Mouse (Mus musculus): ENCODE measurements around the gene Nmt1. TPM values are rescaled to one million over a fixed set of nuclear protein-coding genes. Genes with fewer than 3 reads are reported as not detected.

Nmt1 gene
- polyA plus RNA-seq, 1 experiment from 2014 or later: 41.0 TPM

GRCm38 (mm10) chr11:103000111-103000510 is 27.9 kb upstream of the Nmt1 start:
- H3K27me3 ChIP-seq (ENCODE audit: control insufficient read depth, insufficient read depth, low read length): no peaks in the 10 kb centered on the region
- ATAC-seq (ENCODE audit: low FRiP score) (no peak), DNase-seq (ENCODE audit: low spot score) (no peak)
- WGBS: 94% methylated on average over 16 of the region's 16 CpGs
- H3K27ac ChIP-seq (ENCODE audit: low read depth, low read length): no peak overlapping the region
- no peak overlapping the region for H3K4me3 ChIP-seq (ENCODE audit: low read depth, low read length)
- peaks cover 9% of the 10 kb centered on the region; the same call in 1 of the 2 replicates for H3K36me3 ChIP-seq (ENCODE audit: control insufficient read depth, insufficient read depth, low read length)
- H3K9me3 ChIP-seq (ENCODE audit: control insufficient read depth, low read length): no peaks in the 10 kb centered on the region
- H3K9ac ChIP-seq (ENCODE audit: low read depth, low read length): no peak overlapping the region
- no peak overlapping the region for H3K4me2 ChIP-seq (replicated peaks; ENCODE audit: low read depth, low read length)
- no peaks in the 10 kb centered on the region for H3K4me1 ChIP-seq (replicated peaks; ENCODE audit: control insufficient read depth, insufficient read depth, low read length)

DNA sequence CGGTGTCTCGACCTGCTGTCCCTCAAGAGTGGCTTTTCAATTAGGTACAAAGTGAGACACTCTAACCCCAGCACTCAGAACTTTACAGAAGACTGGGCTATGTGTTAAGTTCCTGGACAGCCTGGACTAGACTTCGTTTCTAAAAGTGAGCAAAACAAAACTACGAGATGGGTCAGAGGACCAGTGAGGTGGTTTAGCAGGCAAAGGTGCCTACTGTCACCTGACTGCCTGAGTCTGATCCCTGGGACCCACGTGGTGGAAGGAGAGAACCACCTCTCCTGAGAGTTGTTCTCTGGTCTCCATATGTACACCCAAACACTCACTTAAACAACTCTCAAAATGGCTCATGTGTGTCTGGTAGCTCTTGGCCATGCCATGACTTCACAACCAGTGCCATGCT is 26.9 kb upstream of the Nmt1 start:
- no peak overlapping the region for H3K27ac ChIP-seq (ENCODE audit: low read depth, low read length)
- H3K9ac ChIP-seq (ENCODE audit: low read depth, low read length): no peak overlapping the region
- H3K4me2 ChIP-seq (replicated peaks; ENCODE audit: low read depth, low read length): no peak overlapping the region
- no peaks in the 10 kb centered on the region for H3K9me3 ChIP-seq (ENCODE audit: control insufficient read depth, low read length)
- peaks cover 9% of the 10 kb centered on the region; the same call in 1 of the 2 replicates for H3K36me3 ChIP-seq (ENCODE audit: control insufficient read depth, insufficient read depth, low read length)
- no peak for DNase-seq (ENCODE audit: low spot score)
- no peak overlapping the region for H3K4me3 ChIP-seq (ENCODE audit: low read depth, low read length)
- no peaks in the 10 kb centered on the region for H3K27me3 ChIP-seq (ENCODE audit: control insufficient read depth, insufficient read depth, low read length)
- WGBS: 85% methylated on average over 5 of the region's 5 CpGs
- no peak for ATAC-seq (ENCODE audit: low FRiP score)
- no peaks in the 10 kb centered on the region for H3K4me1 ChIP-seq (replicated peaks; ENCODE audit: control insufficient read depth, insufficient read depth, low read length)

- Histone ChIP-seq H3K27ac (ENCODE audit: low read depth, low read length) (no peak overlapping the region), H3K36me3 (ENCODE audit: control insufficient read depth, insufficient read depth, low read length) (peaks cover 2% of the 10 kb centered on the region; the same call in 1 of the 2 replicates), H3K4me1 (replicated peaks; ENCODE audit: control insufficient read depth, insufficient read depth, low read length) (no peaks in the 10 kb centered on the region), H3K27me3 (ENCODE audit: control insufficient read depth, insufficient read depth, low read length) (no peaks in the 10 kb centered on the region), H3K4me2 (replicated peaks; ENCODE audit: low read depth, low read length) (no peak overlapping the region), H3K9ac (ENCODE audit: low read depth, low read length) (no peak overlapping the region), H3K9me3 (ENCODE audit: control insufficient read depth, low read length) (no peaks in the 10 kb centered on the region), H3K4me3 (ENCODE audit: low read depth, low read length) (no peak overlapping the region)
- DNase-seq (ENCODE audit: low spot score): no peak
- 67% methylated on average over 5 of the region's 5 CpGs for WGBS
- ATAC-seq (ENCODE audit: low FRiP score): no peak
These were observed 24.8 kb upstream of the Nmt1 start for GRCm38 (mm10) chr11:103003210-103003609.

DNA sequence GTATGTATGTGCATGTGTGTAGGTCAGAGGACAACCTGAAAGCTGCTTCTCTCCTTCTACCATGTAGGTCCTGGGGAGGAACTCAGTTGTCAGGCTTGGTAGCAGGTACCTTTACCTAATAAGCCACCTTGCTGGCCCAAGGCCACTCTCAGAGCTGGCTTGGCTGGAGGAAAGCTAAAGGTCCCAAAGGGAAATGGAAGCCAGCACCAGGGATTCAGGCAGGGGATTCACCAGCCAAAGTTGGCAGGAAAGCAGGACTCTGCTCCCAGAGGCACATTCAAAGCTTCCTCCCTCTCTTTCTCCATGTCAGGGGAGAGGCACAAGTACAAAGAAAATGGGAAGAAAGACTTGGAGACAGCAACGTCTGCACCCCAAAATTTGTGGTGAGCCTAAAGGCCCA is 23.1 kb upstream of the Nmt1 start:
- Histone ChIP-seq H3K27ac (ENCODE audit: low read depth, low read length) (no peak overlapping the region), H3K4me1 (replicated peaks; ENCODE audit: control insufficient read depth, insufficient read depth, low read length) (no peaks in the 10 kb centered on the region), H3K27me3 (ENCODE audit: control insufficient read depth, insufficient read depth, low read length) (no peaks in the 10 kb centered on the region), H3K36me3 (ENCODE audit: control insufficient read depth, insufficient read depth, low read length) (0 out of 2 replicates have a peak, but pooled peaks cover 2% of the 10 kb centered on the region), H3K4me3 (ENCODE audit: low read depth, low read length) (no peak overlapping the region), H3K9me3 (ENCODE audit: control insufficient read depth, low read length) (no peaks in the 10 kb centered on the region), H3K9ac (ENCODE audit: low read depth, low read length) (no peak overlapping the region), H3K4me2 (replicated peaks; ENCODE audit: low read depth, low read length) (no peak overlapping the region)
- WGBS: 89% methylated on average over 1 of the region's 1 CpGs
- DNase-seq (ENCODE audit: low spot score) (no peak), ATAC-seq (ENCODE audit: low FRiP score) (no peak)

DNA sequence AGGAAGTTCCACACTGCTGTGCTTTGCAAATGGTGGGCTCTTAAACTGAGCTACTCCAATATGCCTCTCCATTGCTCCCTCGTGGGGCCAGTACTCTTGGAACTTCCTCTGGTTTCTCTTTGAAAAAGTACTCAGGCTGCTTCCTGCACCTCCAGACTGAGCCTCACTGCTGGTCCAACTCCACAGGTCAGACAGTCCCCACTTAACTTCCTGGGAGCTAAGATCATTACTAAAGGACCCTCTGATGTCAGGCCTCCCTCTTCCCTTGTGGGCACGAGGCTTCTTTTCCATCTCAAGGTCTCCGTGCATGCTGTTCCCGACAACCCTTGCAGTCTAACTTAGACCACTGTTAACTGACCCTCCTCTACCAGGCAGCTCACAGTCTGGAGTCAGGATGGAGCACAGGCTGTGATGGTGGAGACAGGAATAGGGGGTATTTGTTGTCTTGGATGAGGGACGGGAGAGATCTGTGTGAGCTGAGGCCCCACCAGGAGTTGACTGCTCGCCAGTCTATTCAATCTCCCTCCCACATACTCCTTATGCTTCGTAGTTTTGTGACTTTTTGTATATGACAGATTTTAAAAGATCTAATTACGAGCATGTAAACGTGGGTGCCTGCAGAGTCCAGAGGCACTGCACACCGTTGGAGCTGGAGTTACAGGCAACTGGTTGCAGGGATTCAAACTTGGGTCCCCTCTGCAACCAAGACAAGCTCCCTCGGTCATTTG is 22.6 kb upstream of the Nmt1 start:
- 89% methylated on average over 11 of the region's 11 CpGs for WGBS
- DNase-seq (ENCODE audit: low spot score) (no peak), ATAC-seq (ENCODE audit: low FRiP score) (no peak)
- Histone ChIP-seq H3K9ac (ENCODE audit: low read depth, low read length) (no peak overlapping the region), H3K27me3 (ENCODE audit: control insufficient read depth, insufficient read depth, low read length) (no peaks in the 10 kb centered on the region), H3K27ac (ENCODE audit: low read depth, low read length) (no peak overlapping the region), H3K4me2 (replicated peaks; ENCODE audit: low read depth, low read length) (no peak overlapping the region; the same call in 1 of the 2 replicates), H3K9me3 (ENCODE audit: control insufficient read depth, low read length) (no peaks in the 10 kb centered on the region), H3K36me3 (ENCODE audit: control insufficient read depth, insufficient read depth, low read length) (0 out of 2 replicates have a peak, but pooled peaks cover 2% of the 10 kb centered on the region), H3K4me1 (replicated peaks; ENCODE audit: control insufficient read depth, insufficient read depth, low read length) (no peaks in the 10 kb centered on the region), H3K4me3 (ENCODE audit: low read depth, low read length) (no peak overlapping the region)

GRCm38 (mm10) chr11:103006286-103007000 is 21.5 kb upstream of the Nmt1 start:
- 91% methylated on average over 7 of the region's 7 CpGs for WGBS
- Histone ChIP-seq H3K27ac (ENCODE audit: low read depth, low read length) (no peak overlapping the region), H3K27me3 (ENCODE audit: control insufficient read depth, insufficient read depth, low read length) (no peaks in the 10 kb centered on the region), H3K9me3 (ENCODE audit: control insufficient read depth, low read length) (no peaks in the 10 kb centered on the region), H3K4me2 (replicated peaks; ENCODE audit: low read depth, low read length) (no peak overlapping the region), H3K4me3 (ENCODE audit: low read depth, low read length) (no peak overlapping the region), H3K36me3 (ENCODE audit: control insufficient read depth, insufficient read depth, low read length) (0 out of 2 replicates have a peak, but pooled peaks cover 2% of the 10 kb centered on the region), H3K9ac (ENCODE audit: low read depth, low read length) (no peak overlapping the region), H3K4me1 (replicated peaks; ENCODE audit: control insufficient read depth, insufficient read depth, low read length) (no peaks in the 10 kb centered on the region)
- no peak for ATAC-seq (ENCODE audit: low FRiP score)
- DNase-seq (ENCODE audit: low spot score): no peak

DNA sequence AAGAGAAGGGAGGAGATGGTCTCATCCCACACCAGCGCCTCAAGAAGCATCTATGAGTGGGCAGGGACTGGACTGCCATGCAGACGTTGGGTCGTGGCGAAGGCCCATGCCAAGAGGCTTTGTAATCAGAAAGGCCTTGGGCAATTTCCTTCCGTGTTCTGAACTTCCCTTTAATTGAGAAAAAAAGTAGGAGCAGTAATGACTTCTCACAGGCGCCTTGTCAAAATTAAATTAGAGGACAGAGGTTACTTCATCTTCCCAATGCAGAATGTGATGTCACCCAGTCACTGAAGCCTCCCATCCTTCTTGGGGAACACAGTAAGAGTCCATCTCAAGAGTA is 21.0 kb upstream of the Nmt1 start:
- H3K27me3 ChIP-seq (ENCODE audit: control insufficient read depth, insufficient read depth, low read length): no peaks in the 10 kb centered on the region
- 83% methylated on average over 6 of the region's 6 CpGs for WGBS
- no peaks in the 10 kb centered on the region for H3K9me3 ChIP-seq (ENCODE audit: control insufficient read depth, low read length)
- H3K4me2 ChIP-seq (replicated peaks; ENCODE audit: low read depth, low read length): no peak overlapping the region
- no peaks in the 10 kb centered on the region for H3K4me1 ChIP-seq (replicated peaks; ENCODE audit: control insufficient read depth, insufficient read depth, low read length)
- DNase-seq (ENCODE audit: low spot score) (no peak), ATAC-seq (ENCODE audit: low FRiP score) (no peak)
- no peak overlapping the region for H3K27ac ChIP-seq (ENCODE audit: low read depth, low read length)
- H3K36me3 ChIP-seq (ENCODE audit: control insufficient read depth, insufficient read depth, low read length): 0 out of 2 replicates have a peak, but pooled peaks cover 2% of the 10 kb centered on the region
- H3K4me3 ChIP-seq (ENCODE audit: low read depth, low read length): no peak overlapping the region
- H3K9ac ChIP-seq (ENCODE audit: low read depth, low read length): no peak overlapping the region

- WGBS: 92% methylated on average over 7 of the region's 7 CpGs
- Histone ChIP-seq H3K4me2 (replicated peaks; ENCODE audit: low read depth, low read length) (no peak overlapping the region), H3K4me1 (replicated peaks; ENCODE audit: control insufficient read depth, insufficient read depth, low read length) (no peaks in the 10 kb centered on the region), H3K9me3 (ENCODE audit: control insufficient read depth, low read length) (no peaks in the 10 kb centered on the region), H3K4me3 (ENCODE audit: low read depth, low read length) (no peak overlapping the region), H3K27ac (ENCODE audit: low read depth, low read length) (no peak overlapping the region), H3K36me3 (ENCODE audit: control insufficient read depth, insufficient read depth, low read length) (0 out of 2 replicates have a peak, but pooled peaks cover 2% of the 10 kb centered on the region), H3K27me3 (ENCODE audit: control insufficient read depth, insufficient read depth, low read length) (no peaks in the 10 kb centered on the region), H3K9ac (ENCODE audit: low read depth, low read length) (no peak overlapping the region)
- no peak for ATAC-seq (ENCODE audit: low FRiP score)
- no peak for DNase-seq (ENCODE audit: low spot score)
These were observed 19.4 kb upstream of the Nmt1 start for GRCm38 (mm10) chr11:103008558-103008957.

DNA sequence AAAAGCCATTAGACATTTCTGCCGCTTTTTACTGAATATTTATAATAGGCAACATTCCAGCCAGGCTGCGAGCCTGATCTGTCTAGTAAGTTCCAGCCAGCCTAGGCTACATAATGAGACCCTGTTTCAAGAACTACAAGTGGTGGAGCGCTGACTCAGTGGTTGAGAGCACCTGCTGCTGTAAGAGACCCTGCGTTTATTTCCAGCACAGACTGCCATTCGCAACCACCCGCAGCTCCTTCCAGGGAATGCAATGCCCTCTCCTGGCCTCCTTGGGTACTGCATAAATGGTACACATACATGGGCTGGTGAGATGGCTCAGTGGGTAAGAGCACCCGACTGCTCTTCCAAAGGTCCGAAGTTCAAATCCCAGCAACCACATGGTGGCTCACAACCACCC is 18.8 kb upstream of the Nmt1 start:
- peak; percentile 48 for DNase-seq (ENCODE audit: low spot score)
- WGBS: 92% methylated on average over 8 of the region's 8 CpGs

More for the DNA sequence above, 18.8 kb upstream of the Nmt1 start:
- Histone ChIP-seq H3K36me3 (ENCODE audit: control insufficient read depth, insufficient read depth, low read length) (0 out of 2 replicates have a peak, but pooled peaks cover 2% of the 10 kb centered on the region), H3K4me1 (replicated peaks; ENCODE audit: control insufficient read depth, insufficient read depth, low read length) (no peaks in the 10 kb centered on the region), H3K4me2 (replicated peaks; ENCODE audit: low read depth, low read length) (no peak overlapping the region), H3K27ac (ENCODE audit: low read depth, low read length) (no peak overlapping the region), H3K9me3 (ENCODE audit: control insufficient read depth, low read length) (no peaks in the 10 kb centered on the region), H3K4me3 (ENCODE audit: low read depth, low read length) (no peak overlapping the region), H3K27me3 (ENCODE audit: control insufficient read depth, insufficient read depth, low read length) (no peaks in the 10 kb centered on the region), H3K9ac (ENCODE audit: low read depth, low read length) (no peak overlapping the region)
- ATAC-seq (ENCODE audit: low FRiP score): no peak

All from hindbrain, embryonic 11.5 days (tissue).